Mouse (Mus musculus) thymus, adult 2 months (tissue): ENCODE measurements around the gene Msmo1. TPM values are rescaled to one million over a fixed set of nuclear protein-coding genes. Genes with fewer than 3 reads are reported as not detected.

ENCODE experiments used
- DNase-seq: peaks from one replicate; pipeline ENCODE4 v3.0.0; 2021
- H3K27ac ChIP-seq: fragments of 200-500 bp; 2 replicates; pipeline ENCODE4 v1.5.1; 2012; ENCODE audit warnings: low read length, control low read depth; ENCODE audit not compliant: control insufficient read depth, insufficient read depth
- H3K27me3 ChIP-seq: fragments of 200-500 bp; 2 replicates; pipeline ENCODE4 v1.6.1; 2012; ENCODE audit warnings: mild to moderate bottlenecking, low read length, moderate library complexity, mixed read lengths; ENCODE audit not compliant: control insufficient read depth, insufficient read depth
- H3K36me3 ChIP-seq: fragments of 200-500 bp; 2 replicates; pipeline ENCODE4 v1.6.1; 2012; ENCODE audit warnings: mild to moderate bottlenecking, low read length, moderate library complexity; ENCODE audit not compliant: control insufficient read depth, insufficient read depth
- H3K4me1 ChIP-seq: fragments of 200-500 bp; replicated peaks from 2 replicates; pipeline ENCODE4 v1.6.1; 2012; ENCODE audit warnings: low read length; ENCODE audit not compliant: control insufficient read depth, insufficient read depth
- H3K4me3 ChIP-seq: fragments of 200-500 bp; 2 replicates; pipeline ENCODE4 v1.5.1; 2012; ENCODE audit warnings: mild to moderate bottlenecking, low read length, control low read depth, moderate library complexity; ENCODE audit not compliant: control insufficient read depth, insufficient read depth
- CTCF ChIP-seq: fragments of 200-500 bp; IDR thresholded peaks from 2 replicates; pipeline ENCODE4 v1.5.1; 2012; ENCODE audit warnings: mild to moderate bottlenecking, control low read depth, low read length, moderate library complexity, borderline replicate concordance; ENCODE audit not compliant: control insufficient read depth, poor library complexity, insufficient read depth; ENCODE audit errors: extremely low read depth
- POLR2A ChIP-seq: fragments of 200-500 bp; IDR thresholded peaks from 2 replicates; pipeline ENCODE4 v1.6.1; 2012; ENCODE audit warnings: mild to moderate bottlenecking, low read length, control low read depth, moderate library complexity; ENCODE audit not compliant: control insufficient read depth, poor library complexity, insufficient read depth; ENCODE audit errors: extremely low read depth
- WGBS: fragments of 180-500 bp; shearing (Covaris S2); methylation state at CpG from one replicate; pipeline ENCODE4 v1.1.7; 2018; 5-methylcytosine and 5-hydroxymethylcytosine counted together
- polyA plus RNA-seq: library from polyadenylated mRNA; depleted of rRNA; stranded (reverse); fragments of >200 nt; gene quantifications from 2 replicates; pipeline ENCODE4 v1.2.3, GENCODE M21; 2012

Msmo1 gene
- polyA plus RNA-seq, 1 experiment = 7.2 TPM

- H3K27me3 ChIP-seq = no peaks in the 10 kb centered on the region; the same call in 1 of the 2 replicates
- H3K27ac ChIP-seq = no peak within 1 kb of the TSS
- peak; percentile 17 for DNase-seq
- WGBS = under 1% methylated on average over 54 of the region's 54 CpGs
- no peaks in the 10 kb centered on the region for H3K4me1 ChIP-seq
- TF ChIP-seq CTCF (no peak), POLR2A (no peak)
- H3K36me3 ChIP-seq = no peaks in the 10 kb centered on the region
- H3K4me3 ChIP-seq = no peak within 1 kb of the TSS
Measured at GRCm38 (mm10) chr8:64692651-64693201, 40.9 kb downstream of the Msmo1 start, which contains the start of gene Cpe. Gene Cpe, minus strand, starts transcription at chr8:64693054.

- no peak overlapping the region for H3K4me3 ChIP-seq
- H3K36me3 ChIP-seq = no peaks in the 10 kb centered on the region
- TF ChIP-seq POLR2A = no peak
- no peak for TF ChIP-seq CTCF
- H3K27ac ChIP-seq = no peak overlapping the region
- WGBS = 41% methylated on average over 16 of the region's 16 CpGs
- no peaks in the 10 kb centered on the region; the same call in 1 of the 2 replicates for H3K27me3 ChIP-seq
- DNase-seq = no peak
- no peaks in the 10 kb centered on the region for H3K4me1 ChIP-seq
Measured at GRCm38 (mm10) chr8:64691591-64692401, 41.8 kb downstream of the Msmo1 start.

GRCm38 (mm10) chr8:64690845-64691244 lies 42.7 kb downstream of the Msmo1 start:
- TF ChIP-seq POLR2A (no peak), CTCF (no peak)
- 91% methylated on average over 6 of the region's 6 CpGs for WGBS
- no peak overlapping the region for H3K4me3 ChIP-seq

GRCm38 (mm10) chr8:64690306-64690705 lies 43.3 kb downstream of the Msmo1 start:
- H3K36me3 ChIP-seq = no peaks in the 10 kb centered on the region
- DNase-seq = no peak
- no peaks in the 10 kb centered on the region; the same call in 1 of the 2 replicates for H3K27me3 ChIP-seq
- H3K4me3 ChIP-seq = no peak overlapping the region
- no peaks in the 10 kb centered on the region for H3K4me1 ChIP-seq
- H3K27ac ChIP-seq = no peak overlapping the region
- no peak for TF ChIP-seq POLR2A
- no peak for TF ChIP-seq CTCF
- 92% methylated on average over 6 of the region's 6 CpGs for WGBS

More at GRCm38 (mm10) chr8:64690845-64691244, 42.7 kb downstream of the Msmo1 start:
- Histone ChIP-seq H3K27ac (no peak overlapping the region), H3K4me1 (no peaks in the 10 kb centered on the region), H3K27me3 (no peaks in the 10 kb centered on the region; the same call in 1 of the 2 replicates), H3K36me3 (no peaks in the 10 kb centered on the region)
- DNase-seq = no peak

- Histone ChIP-seq H3K36me3 (no peaks in the 10 kb centered on the region), H3K27ac (no peak overlapping the region), H3K4me3 (no peak overlapping the region), H3K27me3 (no peaks in the 10 kb centered on the region; the same call in 1 of the 2 replicates), H3K4me1 (no peaks in the 10 kb centered on the region)
- 93% methylated on average over 4 of the region's 4 CpGs for WGBS
- DNase-seq = no peak
- TF ChIP-seq CTCF = no peak
- TF ChIP-seq POLR2A = no peak
Measured at GRCm38 (mm10) chr8:64688741-64689140, 44.9 kb downstream of the Msmo1 start.

- no peak overlapping the region for H3K27ac ChIP-seq
- WGBS = 85% methylated on average over 3 of the region's 3 CpGs
- DNase-seq = no peak
- H3K4me3 ChIP-seq = no peak overlapping the region
- TF ChIP-seq CTCF (no peak), POLR2A (no peak)
- H3K4me1 ChIP-seq = no peaks in the 10 kb centered on the region
- H3K27me3 ChIP-seq = no peaks in the 10 kb centered on the region; the same call in 1 of the 2 replicates
- H3K36me3 ChIP-seq = no peaks in the 10 kb centered on the region
Measured at GRCm38 (mm10) chr8:64688161-64688560, 45.4 kb downstream of the Msmo1 start.

- 94% methylated on average over 3 of the region's 3 CpGs for WGBS
- no peak overlapping the region for H3K27ac ChIP-seq
- no peak overlapping the region for H3K4me3 ChIP-seq
- no peaks in the 10 kb centered on the region for H3K36me3 ChIP-seq
- no peak for TF ChIP-seq POLR2A
- H3K4me1 ChIP-seq = no peaks in the 10 kb centered on the region
- no peaks in the 10 kb centered on the region for H3K27me3 ChIP-seq
- no peak for DNase-seq
Measured at GRCm38 (mm10) chr8:64682501-64682900, 51.1 kb downstream of the Msmo1 start.
